Mouse (Mus musculus): Measurements from ENCODE around the gene Actn4. TPM values are rescaled to one million over a fixed set of nuclear protein-coding genes. Genes with fewer than 3 reads are reported as not detected.
"Not testable (repeated sequence)": the region's sequence is repeated elsewhere in the genome, so short reads cannot be mapped to it uniquely, and the experiment has no call there.

The Actn4 gene
- polyA plus RNA-seq, 1 experiment from 2014 or later: 235 TPM

DNA sequence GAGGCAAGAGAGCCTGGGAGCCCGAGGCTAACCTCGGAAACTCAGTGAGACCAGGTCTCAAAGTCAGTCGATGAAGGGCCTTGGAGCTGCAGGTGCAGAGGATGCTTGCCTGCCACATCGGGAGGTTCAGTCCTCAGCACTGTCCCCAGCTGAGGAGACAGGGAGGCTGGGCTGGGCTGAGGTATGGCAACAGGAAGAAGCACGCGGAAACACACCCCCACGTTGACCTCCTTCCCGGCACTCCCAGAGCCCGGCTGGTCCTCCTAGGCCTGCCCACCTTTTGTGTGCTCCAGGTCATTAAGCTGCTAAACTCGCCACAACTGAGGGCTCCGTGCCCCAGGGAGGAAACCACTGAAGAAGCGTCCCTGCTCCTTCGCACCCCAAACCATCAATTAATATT is 80.9 kb downstream of the Actn4 start, which contains the start of gene Capn12:
TSS of gene Capn12 (plus strand) at position 224 of the 400 bp plus-strand sequence.
- peaks cover 15% of the 10 kb centered on the region for H3K4me1 ChIP-seq
- WGBS: 42% methylated on average over 13 of the region's 13 CpGs
- peaks cover 4% of the 10 kb centered on the region for H3K27me3 ChIP-seq (ENCODE audit: poor library complexity, severe bottlenecking)
- no peaks in the 10 kb centered on the region for H3K9me3 ChIP-seq
- H3K27ac ChIP-seq: peak within 1 kb of the TSS; percentile 51
- H3K4me3 ChIP-seq: no peak within 1 kb of the TSS
- H3K36me3 ChIP-seq (replicated peaks): no peaks in the 10 kb centered on the region
- DNase-seq (ENCODE audit: extremely low spot score, low spot score): no peak

DNA sequence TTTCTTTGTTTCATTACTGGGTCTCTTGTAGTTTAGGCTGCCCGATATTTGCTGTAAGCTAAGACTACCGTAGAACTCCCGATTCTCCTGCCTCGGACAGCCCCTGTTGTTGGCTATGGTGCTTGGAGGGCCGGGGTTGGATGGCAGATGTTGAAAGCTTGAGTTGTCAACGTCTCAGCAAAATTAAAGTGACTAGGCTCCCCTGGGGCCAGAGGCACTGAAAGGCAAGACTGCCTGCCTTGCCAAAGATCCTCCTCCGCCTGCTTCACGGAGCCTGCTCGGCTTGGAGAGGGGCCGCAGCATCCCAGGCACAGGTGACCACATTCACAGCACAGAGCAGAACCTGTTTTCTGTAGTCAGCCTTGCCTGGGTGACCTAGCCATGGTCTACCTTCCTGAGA is 81.6 kb downstream of the Actn4 start:
- Histone ChIP-seq H3K27ac (no peak overlapping the region), H3K9me3 (no peaks in the 10 kb centered on the region), H3K4me1 (peaks cover 15% of the 10 kb centered on the region), H3K36me3 (replicated peaks) (no peaks in the 10 kb centered on the region), H3K4me3 (no peak overlapping the region), H3K27me3 (ENCODE audit: poor library complexity, severe bottlenecking) (no peaks in the 10 kb centered on the region)
- DNase-seq (ENCODE audit: extremely low spot score, low spot score): no peak
- 86% methylated on average over 10 of the region's 10 CpGs for WGBS

DNA sequence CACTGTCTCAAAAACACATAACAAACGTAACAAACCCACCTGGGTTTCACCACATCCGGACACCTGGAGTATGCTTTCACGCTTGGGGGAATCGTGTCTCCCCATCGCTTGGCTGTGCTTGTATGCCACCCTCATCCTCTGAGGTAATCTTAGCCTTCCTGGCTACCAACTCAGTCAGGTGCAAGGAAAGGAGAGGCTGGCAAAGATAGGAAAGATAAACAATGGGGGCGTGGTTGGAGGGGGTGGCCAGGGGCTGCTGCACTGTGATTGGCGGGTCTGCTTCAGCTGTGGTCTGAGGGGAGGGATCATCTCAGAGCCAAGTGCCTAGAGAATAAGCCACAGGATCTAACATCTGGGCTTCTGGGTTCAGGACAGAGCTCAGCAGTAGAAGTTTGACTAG is 82.5 kb downstream of the Actn4 start:
- no peak overlapping the region for H3K27ac ChIP-seq
- DNase-seq (ENCODE audit: extremely low spot score, low spot score): no peak
- H3K27me3 ChIP-seq (ENCODE audit: poor library complexity, severe bottlenecking): no peaks in the 10 kb centered on the region
- peaks cover 15% of the 10 kb centered on the region for H3K4me1 ChIP-seq
- H3K4me3 ChIP-seq: no peak overlapping the region
- no peaks in the 10 kb centered on the region for H3K9me3 ChIP-seq
- WGBS: 79% methylated on average over 7 of the region's 7 CpGs
- no peaks in the 10 kb centered on the region for H3K36me3 ChIP-seq (replicated peaks)

DNA sequence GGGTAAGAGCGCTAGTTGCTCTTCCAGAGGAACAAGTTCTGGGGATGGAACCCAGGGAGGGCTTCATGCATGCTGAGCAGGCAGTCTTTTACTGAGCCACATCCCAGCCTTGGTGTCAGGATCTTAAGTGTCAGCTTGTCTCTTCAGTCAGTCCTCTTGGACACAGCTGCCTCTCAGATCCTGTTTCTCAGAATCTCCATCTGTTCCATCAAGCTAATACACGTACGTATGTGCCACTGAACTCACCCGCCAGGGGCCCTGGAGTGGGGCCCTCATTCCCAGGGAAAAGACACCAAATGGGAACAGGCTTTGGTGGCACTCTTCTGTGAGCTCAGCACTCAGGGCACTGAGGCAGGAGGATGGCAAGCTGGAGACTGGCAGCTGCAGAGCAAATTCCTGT is 84.3 kb downstream of the Actn4 start:
- Histone ChIP-seq H3K27me3 (ENCODE audit: poor library complexity, severe bottlenecking) (no peaks in the 10 kb centered on the region), H3K4me3 (no peak overlapping the region), H3K4me1 (peaks cover 15% of the 10 kb centered on the region), H3K27ac (no peak overlapping the region), H3K9me3 (no peaks in the 10 kb centered on the region), H3K36me3 (replicated peaks) (no peaks in the 10 kb centered on the region)
- no peak for DNase-seq (ENCODE audit: extremely low spot score, low spot score)
- 88% methylated on average over 4 of the region's 4 CpGs for WGBS

DNA sequence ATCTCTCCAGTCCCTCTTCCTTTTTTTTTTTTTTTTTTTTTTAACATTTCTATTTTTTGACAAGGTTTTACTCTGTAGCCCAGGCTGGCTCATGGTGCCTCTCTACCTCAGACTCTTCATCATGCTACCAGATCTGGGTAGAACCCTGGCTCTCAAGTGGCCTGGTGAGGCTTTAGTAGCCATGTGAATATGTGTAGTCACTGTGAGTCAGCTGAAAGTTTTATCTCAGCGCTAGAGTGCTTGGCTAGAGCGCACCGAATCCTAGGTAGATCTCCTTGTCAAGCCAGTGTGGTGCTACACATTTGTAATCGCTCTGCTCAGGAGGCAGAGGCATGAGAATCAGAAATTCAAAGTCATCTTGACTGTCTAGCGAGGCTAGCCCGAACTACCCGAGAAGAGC is 85.0 kb downstream of the Actn4 start:
- WGBS: 89% methylated on average over 7 of the region's 7 CpGs
- Histone ChIP-seq H3K4me1 (peaks cover 15% of the 10 kb centered on the region), H3K9me3 (no peaks in the 10 kb centered on the region), H3K36me3 (replicated peaks) (no peaks in the 10 kb centered on the region), H3K27me3 (ENCODE audit: poor library complexity, severe bottlenecking) (no peaks in the 10 kb centered on the region), H3K4me3 (no peak overlapping the region), H3K27ac (no peak overlapping the region)
- no peak for DNase-seq (ENCODE audit: extremely low spot score, low spot score)

DNA sequence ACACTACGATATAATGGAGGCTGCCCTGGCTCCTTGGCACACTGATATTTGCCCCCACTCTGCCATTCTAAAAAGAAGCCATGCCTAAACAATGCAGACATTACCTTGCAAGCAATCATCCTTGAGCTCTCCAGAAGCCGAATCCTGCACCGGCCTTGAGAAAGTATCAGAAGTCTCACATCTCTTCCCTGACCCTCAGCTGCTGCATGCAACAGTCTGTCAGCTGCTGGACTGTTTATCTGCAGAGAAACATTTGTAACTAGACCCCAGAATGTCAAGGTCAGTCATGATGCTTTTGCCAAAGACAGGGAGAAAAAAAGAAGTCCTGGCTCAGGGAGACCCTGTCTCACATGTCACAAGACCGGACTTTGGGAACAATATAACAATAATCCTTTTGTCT is 86.0 kb downstream of the Actn4 start:
- H3K4me1 ChIP-seq: peaks cover 6% of the 10 kb centered on the region
- H3K9me3 ChIP-seq: no peaks in the 10 kb centered on the region
- H3K27ac ChIP-seq: no peak overlapping the region
- H3K27me3 ChIP-seq (ENCODE audit: poor library complexity, severe bottlenecking): no peaks in the 10 kb centered on the region
- H3K36me3 ChIP-seq (replicated peaks): no peaks in the 10 kb centered on the region
- no peak overlapping the region for H3K4me3 ChIP-seq
- WGBS: 87% methylated on average over 4 of the region's 4 CpGs
- DNase-seq (ENCODE audit: extremely low spot score, low spot score): no peak

DNA sequence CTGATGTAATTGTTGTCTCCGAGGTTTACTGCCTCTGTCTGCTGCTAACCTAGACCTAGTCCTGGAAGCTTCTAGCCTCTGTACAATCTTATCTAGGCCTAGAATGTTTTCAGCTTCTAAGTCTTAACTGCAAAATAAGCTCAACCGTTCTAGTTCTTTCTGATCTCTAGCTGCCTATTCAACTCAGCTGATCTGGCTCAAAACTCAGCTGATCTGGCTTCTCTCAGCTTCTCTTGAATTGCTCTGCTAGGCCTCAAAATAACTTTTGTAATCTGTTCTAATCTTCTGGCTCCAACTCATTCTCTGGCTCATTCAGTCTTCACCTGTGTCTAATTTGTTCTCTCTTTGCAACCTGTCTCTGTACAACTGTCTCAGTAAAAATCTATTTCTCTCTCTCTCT is 87.6 kb downstream of the Actn4 start:
- Histone ChIP-seq H3K36me3 (replicated peaks) (no peaks in the 10 kb centered on the region), H3K27ac (no peak overlapping the region), H3K4me1 (no peaks in the 10 kb centered on the region), H3K27me3 (ENCODE audit: poor library complexity, severe bottlenecking) (no peaks in the 10 kb centered on the region), H3K9me3 (no peaks in the 10 kb centered on the region), H3K4me3 (no peak overlapping the region)
- DNase-seq (ENCODE audit: extremely low spot score, low spot score): no peak
- 78% methylated on average over 2 of the region's 2 CpGs for WGBS

DNA sequence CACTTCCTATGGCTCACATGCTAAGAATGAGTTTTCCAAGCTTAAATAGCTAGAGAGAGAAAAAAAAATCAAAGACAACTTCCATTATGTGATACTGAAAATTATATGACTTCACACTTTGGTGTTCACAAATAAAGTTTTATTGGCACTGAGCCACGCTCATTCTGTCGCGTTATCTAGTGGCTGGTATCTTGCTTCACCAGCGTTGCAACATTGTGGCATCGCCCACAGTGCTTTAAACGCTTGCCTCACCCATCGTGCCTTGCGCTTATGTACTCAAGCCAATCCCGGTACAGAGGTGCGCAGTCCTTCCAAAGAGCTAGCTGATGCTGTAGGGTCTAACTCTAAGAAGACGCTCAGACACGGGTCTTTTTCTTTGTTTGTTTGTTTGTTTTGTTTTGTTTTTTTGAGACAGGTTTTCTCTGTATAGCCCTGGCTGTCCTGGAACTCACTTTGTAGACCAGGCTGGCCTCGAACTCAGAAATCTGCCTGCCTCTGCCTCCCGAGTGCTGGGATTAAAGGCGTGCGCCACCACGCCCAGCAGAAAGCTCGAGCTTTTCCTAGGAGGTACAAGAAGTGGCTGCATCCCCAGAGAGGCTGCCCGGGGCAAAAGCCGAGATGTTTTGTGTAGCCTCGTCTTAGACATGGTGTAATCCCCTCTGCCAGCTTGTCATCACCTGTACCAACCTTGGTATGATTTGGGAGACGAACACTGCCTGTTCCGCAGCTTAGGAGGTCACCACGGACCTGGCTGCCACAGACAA is 91.1 kb downstream of the Actn4 start:
- no peaks in the 10 kb centered on the region for H3K27me3 ChIP-seq (ENCODE audit: poor library complexity, severe bottlenecking)
- WGBS: 87% methylated on average over 24 of the region's 24 CpGs
- no peaks in the 10 kb centered on the region for H3K36me3 ChIP-seq (replicated peaks)
- H3K9me3 ChIP-seq: no peaks in the 10 kb centered on the region
- no peak overlapping the region for H3K27ac ChIP-seq
- peaks cover 8% of the 10 kb centered on the region for H3K4me1 ChIP-seq
- no peak for DNase-seq (ENCODE audit: extremely low spot score, low spot score)
- no peak overlapping the region for H3K4me3 ChIP-seq

DNA sequence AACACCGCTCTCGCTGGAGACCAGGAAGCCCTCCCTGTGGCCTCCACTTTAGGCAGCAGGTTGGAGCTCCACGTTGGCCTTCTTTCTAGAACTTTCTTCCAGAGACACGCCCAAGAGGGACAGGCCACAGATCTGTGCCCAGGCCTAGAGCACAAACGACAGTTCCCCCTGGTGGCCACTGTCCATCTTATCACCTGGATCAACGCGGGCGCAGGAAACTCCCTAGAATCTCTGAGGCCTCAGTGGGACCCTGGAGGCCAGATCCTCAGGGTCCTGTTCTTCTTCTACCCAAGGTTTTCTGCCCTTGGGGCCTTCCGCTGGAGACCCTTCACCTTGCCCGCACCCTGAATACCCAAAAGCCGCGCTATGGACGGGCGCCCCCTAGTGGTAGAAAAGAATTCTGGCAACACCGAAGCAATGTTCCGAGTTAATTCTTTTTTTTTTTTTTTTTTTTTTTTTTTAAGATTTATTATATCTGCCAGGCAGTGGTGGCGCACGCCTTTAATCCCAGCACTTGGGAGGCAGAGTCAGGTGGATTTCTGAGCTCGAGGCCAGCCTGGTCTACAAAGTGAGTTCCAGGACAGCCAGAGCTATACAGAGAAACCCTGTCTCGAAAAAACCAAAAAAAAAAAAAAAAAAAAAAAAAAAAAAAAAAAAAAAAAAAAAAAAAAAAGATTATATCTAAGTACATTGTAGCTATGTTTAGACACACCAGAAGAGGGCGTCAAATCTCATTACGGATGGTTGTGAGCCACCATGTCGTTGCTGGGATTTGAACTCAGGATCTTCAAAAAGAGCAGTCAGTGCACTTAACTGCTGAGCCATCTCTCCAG is 94.4 kb downstream of the Actn4 start:
- H3K9me3 ChIP-seq; H3K36me3 ChIP-seq (replicated peaks): not testable (repeated sequence)
- WGBS: 32% methylated on average over 23 of the region's 23 CpGs
- Histone ChIP-seq H3K27me3 (ENCODE audit: poor library complexity, severe bottlenecking) (peaks cover 10% of the 10 kb centered on the region; the same call in 1 of the 2 replicates), H3K4me3 (peak overlapping the region; percentile 20), H3K27ac (peak overlapping the region; percentile 51; the same call in 1 of the 2 replicates), H3K4me1 (peaks cover 32% of the 10 kb centered on the region)
- DNase-seq (ENCODE audit: extremely low spot score, low spot score): peak; percentile 71

DNA sequence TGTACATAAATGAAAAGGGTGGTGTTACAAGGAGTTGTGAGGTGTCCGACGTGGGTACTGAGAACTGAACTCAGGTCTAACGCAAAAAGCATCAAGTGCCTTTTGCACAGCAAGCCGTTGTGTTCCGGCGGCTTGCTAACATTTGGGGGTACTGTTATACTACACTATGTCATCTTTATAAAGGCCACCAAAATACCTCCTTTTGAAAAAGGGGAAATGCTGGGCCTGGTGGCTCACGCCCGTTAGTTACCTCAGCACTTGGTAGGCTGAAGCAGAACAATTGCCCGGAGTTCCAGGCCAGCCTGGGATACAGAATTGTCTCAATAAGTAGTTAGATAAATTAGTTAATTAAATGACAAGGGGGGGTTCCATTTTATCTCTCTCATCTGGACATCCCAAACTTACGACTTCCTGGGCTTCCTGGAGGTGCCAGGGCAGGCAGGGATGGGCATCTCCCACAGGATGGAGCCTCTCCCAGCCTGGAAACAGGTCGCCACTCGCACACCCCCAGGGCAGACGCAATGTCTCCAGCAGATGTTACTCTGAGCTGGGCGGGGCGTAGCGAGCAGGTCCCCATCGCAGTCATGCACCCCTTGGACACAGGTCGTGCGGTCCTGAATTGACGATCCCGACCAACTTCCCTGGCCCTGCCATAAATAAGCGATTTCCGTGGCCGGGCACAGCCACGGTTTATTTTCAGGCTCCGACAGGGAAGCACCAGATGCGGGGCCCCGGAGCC is 95.2 kb downstream of the Actn4 start:
- WGBS: 91% methylated on average over 28 of the region's 28 CpGs
- Histone ChIP-seq H3K36me3 (replicated peaks) (no peaks in the 10 kb centered on the region), H3K9me3 (no peaks in the 10 kb centered on the region), H3K4me3 (peak overlapping the region; percentile 20; the same call in 1 of the 2 replicates), H3K4me1 (peaks cover 32% of the 10 kb centered on the region), H3K27ac (peak overlapping the region; percentile 51; the same call in 1 of the 2 replicates), H3K27me3 (ENCODE audit: poor library complexity, severe bottlenecking) (peaks cover 10% of the 10 kb centered on the region; the same call in 1 of the 2 replicates)
- no peak for DNase-seq (ENCODE audit: extremely low spot score, low spot score)

DNA sequence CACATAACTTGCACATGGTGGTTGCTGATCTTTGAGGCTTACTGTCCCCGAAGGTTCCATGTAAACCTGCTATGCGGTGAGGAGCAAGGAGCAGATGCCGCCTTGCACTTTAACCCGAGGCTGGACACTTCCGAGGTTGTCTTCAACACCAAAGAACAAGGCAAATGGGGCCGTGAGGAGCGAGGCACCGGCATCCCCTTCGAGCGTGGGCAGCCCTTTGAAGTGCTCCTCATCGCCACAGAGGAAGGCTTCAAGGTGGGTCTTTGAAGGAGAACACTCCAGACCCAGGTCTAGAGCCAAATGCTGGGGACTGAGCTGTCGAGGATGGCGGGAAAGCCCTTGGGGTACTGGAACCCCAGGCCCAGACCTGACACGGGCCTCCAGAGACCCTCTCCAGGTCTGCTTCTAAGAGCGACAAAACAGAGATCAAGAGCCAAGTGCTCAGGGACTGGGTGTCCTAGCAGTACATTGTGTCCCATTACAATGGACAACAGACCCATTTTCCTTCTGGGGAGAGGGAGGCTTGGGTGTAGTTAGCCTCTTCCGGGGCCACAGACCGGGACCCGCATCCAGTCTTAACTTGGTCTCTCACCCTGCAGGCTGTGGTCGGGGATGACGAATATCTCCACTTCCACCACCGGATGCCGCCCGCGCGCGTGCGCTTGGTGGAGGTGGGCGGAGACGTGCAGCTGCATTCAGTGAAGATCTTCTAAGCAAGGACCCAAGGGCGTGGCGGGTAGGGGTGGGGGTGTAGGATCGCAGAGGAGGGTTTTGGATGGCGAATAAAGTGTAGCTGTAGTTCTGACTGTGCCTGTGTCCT is 96.4 kb downstream of the Actn4 start:
- Histone ChIP-seq H3K27me3 (ENCODE audit: poor library complexity, severe bottlenecking) (peaks cover 10% of the 10 kb centered on the region; the same call in 1 of the 2 replicates), H3K4me3 (peak overlapping the region; percentile 40), H3K27ac (peak overlapping the region; percentile 68), H3K36me3 (replicated peaks) (no peaks in the 10 kb centered on the region), H3K4me1 (peaks cover 32% of the 10 kb centered on the region), H3K9me3 (peaks cover 4% of the 10 kb centered on the region; the same call in 1 of the 2 replicates)
- whole genome bisulfite sequencing: 49% methylated on average over 33 of the region's 33 CpGs
- DNase-seq (ENCODE audit: extremely low spot score, low spot score): peak; percentile 67

DNA sequence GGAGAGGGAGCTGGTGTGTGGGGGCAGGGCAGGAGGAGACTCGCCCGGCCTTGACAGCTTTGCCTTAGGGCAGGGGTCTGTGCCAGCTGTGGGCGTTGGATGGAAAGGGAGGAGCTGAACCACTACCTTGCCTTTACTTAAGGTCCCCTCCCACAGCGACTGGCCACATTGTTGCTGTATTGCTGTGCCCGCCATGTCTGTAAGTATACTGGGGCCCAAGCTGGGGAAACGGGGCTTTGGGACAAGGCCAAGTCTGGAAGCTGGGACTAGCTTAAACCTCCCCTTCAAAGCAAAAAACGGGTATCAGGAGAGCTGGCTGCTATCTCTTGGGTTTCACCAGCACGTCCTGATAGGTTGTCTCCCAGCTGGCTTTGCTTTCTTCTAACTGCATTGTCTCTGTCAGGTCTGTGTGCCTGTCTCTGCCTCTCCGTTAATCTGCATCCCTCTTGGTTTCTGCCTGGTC is 97.8 kb downstream of the Actn4 start:
- H3K4me1 ChIP-seq: peaks cover 32% of the 10 kb centered on the region
- no peak overlapping the region; the same call in 1 of the 2 replicates for H3K4me3 ChIP-seq
- no peak for DNase-seq (ENCODE audit: extremely low spot score, low spot score)
- no peaks in the 10 kb centered on the region for H3K36me3 ChIP-seq (replicated peaks)
- H3K27me3 ChIP-seq (ENCODE audit: poor library complexity, severe bottlenecking): peaks cover 10% of the 10 kb centered on the region; the same call in 1 of the 2 replicates
- peaks cover 6% of the 10 kb centered on the region; the same call in 1 of the 2 replicates for H3K9me3 ChIP-seq
- WGBS: 52% methylated on average over 9 of the region's 9 CpGs
- peak overlapping the region; percentile 40 for H3K27ac ChIP-seq

All from forebrain, embryonic 10.5 days (tissue).